Mouse (Mus musculus): ENCODE data around the gene Terb2.

DNA sequence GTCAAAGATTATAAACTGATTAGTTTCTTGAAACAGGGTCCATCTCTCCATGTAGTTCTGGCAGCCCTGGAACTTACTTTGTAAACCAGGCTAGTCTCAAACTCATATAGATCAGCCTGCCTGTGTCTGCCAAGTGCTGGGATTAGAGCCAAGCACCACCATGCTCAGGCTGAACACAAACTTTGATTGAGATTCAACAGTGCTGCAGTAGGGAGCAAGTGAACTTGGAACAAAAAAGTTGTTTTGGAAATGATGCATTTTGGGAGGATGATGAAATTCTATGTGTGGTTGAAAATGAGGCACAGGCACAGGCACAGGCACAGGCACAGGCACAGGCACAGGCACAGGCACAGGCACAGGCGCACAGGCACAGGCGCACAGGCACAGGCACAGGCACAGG lies 13.9 kb upstream of the Terb2 start:
- no peak for TF ChIP-seq POLR2A (IDR thresholded peaks at IDR 0.05; ENCODE audit: insufficient read depth, low read depth, low read length)
- TF ChIP-seq CTCF (IDR thresholded peaks at IDR 0.05) = no peak
- no peak for TF ChIP-seq EP300 (IDR thresholded peaks at IDR 0.05; ENCODE audit: insufficient read depth, low read depth, low read length)

Measured in heart, adult 2 months (tissue).